Mouse (Mus musculus) midbrain, embryonic 11.5 days (tissue): ENCODE measurements around the gene Sumo3. TPM values are rescaled to one million over a fixed set of nuclear protein-coding genes. Genes with fewer than 3 reads are reported as not detected.
A peak's percentile ranks its signal among the peaks of the same experiment; 100 is the strongest.

Source experiments
- ATAC-seq: fragments of 200-750 bp; cut with Nextera tagmentation; 2 replicates; pipeline ENCODE4 v1.8.0; 2017; ENCODE audit warnings: moderate TSS enrichment, moderate library complexity; ENCODE audit not compliant: low FRiP score
- DNase-seq: peaks from one replicate; pipeline ENCODE4 v3.0.0; 2015; ENCODE audit warnings: low spot score; ENCODE audit errors: missing footprints
- H3K27ac ChIP-seq: fragments of 300-500 bp; sonication (generic); 2 replicates; pipeline ENCODE4 v1.5.1; 2014; ENCODE audit warnings: low read depth, low read length
- H3K27me3 ChIP-seq: fragments of 300-500 bp; sonication (generic); 2 replicates; pipeline ENCODE4 v1.6.1; 2014; ENCODE audit warnings: mild to moderate bottlenecking, low read length, moderate library complexity, mixed read lengths; ENCODE audit not compliant: control insufficient read depth, insufficient read depth
- H3K36me3 ChIP-seq: fragments of 300-500 bp; sonication (generic); 2 replicates; pipeline ENCODE4 v1.6.1; 2014; ENCODE audit warnings: mild to moderate bottlenecking, low read length, moderate library complexity, mixed read lengths; ENCODE audit not compliant: control insufficient read depth, insufficient read depth
- H3K4me1 ChIP-seq: fragments of 300-500 bp; sonication (generic); 2 replicates; pipeline ENCODE4 v1.6.1; 2014; ENCODE audit warnings: low read length; ENCODE audit not compliant: control insufficient read depth, insufficient read depth
- H3K4me2 ChIP-seq: fragments of 300-500 bp; sonication (generic); 2 replicates; pipeline ENCODE4 v1.6.1; 2014; ENCODE audit warnings: mild to moderate bottlenecking, moderate library complexity
- H3K4me3 ChIP-seq: fragments of 300-500 bp; sonication (generic); 2 replicates; pipeline ENCODE4 v1.5.1; 2014; ENCODE audit warnings: low read depth, low read length
- H3K9ac ChIP-seq: fragments of 300-500 bp; sonication (generic); 2 replicates; pipeline ENCODE4 v1.6.1; 2014; ENCODE audit warnings: low read length
- H3K9me3 ChIP-seq: fragments of 300-500 bp; sonication (generic); 2 replicates; pipeline ENCODE4 v1.6.1; 2016; ENCODE audit warnings: low read length; ENCODE audit not compliant: control insufficient read depth
- WGBS: fragments of 180-500 bp; shearing (Covaris S2); extraction: QIAGEN DNeasy Blood & Tissue Kit; methylation state at CpG from one replicate; pipeline ENCODE4 v1.1.7; 2014; 5-methylcytosine and 5-hydroxymethylcytosine counted together
- polyA plus RNA-seq: library from polyadenylated mRNA; unstranded; fragments of >200 nt; fragmentation: Nextera tagmentation; extraction: Ambion mirVana; gene quantifications from 2 replicates; pipeline ENCODE4 v1.2.1, GENCODE M21; 2014

Gene Sumo3
- polyA plus RNA-seq, 1 experiment from 2014 or later = 353 TPM

DNA sequence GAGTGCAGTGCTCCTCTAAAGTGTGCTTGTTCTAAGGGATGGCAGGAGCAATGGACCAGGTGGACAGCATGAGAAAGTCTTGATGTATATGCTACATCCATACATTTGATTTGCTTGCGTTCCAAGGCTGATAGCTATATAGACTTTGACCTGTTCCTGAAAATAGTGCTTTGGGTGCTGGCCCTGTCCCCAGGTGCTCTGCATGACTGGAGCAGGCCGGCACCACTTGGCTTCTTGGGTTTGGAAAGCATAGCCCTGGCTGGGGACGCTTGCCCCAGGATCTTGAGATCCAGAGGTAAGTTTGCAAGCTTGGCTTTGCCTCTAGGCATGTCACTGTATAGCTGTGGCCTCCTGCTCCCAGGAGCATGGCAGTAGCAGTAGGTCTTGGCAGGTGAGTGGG is 19.3 kb upstream of the Sumo3 start:
- no peak for ATAC-seq

DNA sequence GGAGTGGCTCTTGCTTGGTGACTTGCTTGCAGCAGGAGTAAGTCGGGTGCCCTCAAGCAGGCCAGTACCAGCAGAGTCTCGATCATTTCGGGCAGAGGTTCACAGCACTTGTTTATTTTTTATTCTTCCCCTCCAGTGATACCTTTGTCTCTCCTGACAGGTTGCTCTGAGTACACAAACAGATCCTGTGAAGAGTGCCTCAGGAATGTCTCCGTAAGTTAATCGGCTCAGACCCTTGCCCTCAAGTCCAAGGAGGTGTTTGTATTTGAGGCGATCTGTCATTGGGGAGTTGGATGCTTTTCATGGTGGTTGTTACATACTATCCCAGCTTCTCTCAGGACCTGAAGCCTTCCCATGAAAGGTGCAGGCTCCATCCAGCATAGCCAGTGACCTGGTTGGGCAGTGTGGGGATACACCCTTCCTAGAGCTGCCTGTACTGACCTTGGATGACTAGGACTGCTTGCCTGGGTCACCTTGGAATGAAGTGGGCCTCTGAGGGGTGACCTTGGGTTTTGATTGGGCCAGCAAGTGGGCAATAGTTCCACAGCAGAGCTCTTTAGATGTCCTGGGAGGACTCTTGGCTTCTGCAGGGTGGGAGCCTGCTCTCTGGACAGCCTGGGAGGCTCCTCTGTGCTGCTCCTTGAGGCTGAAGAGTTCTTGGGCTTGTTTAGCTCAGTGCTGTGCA is 18.7 kb upstream of the Sumo3 start:
- H3K9ac ChIP-seq = no peak overlapping the region
- WGBS = 91% methylated on average over 6 of the region's 6 CpGs
- H3K27ac ChIP-seq = no peak overlapping the region
- H3K4me2 ChIP-seq = no peak overlapping the region
- H3K4me1 ChIP-seq = no peaks in the 10 kb centered on the region
- H3K36me3 ChIP-seq = no peaks in the 10 kb centered on the region
- DNase-seq (no peak), ATAC-seq (no peak)
- no peaks in the 10 kb centered on the region for H3K27me3 ChIP-seq
- no peaks in the 10 kb centered on the region for H3K9me3 ChIP-seq
- no peak overlapping the region for H3K4me3 ChIP-seq

More for the DNA sequence above, 19.3 kb upstream of the Sumo3 start:
- no peak overlapping the region for H3K4me3 ChIP-seq
- H3K27me3 ChIP-seq = no peaks in the 10 kb centered on the region
- H3K9me3 ChIP-seq = no peaks in the 10 kb centered on the region
- H3K27ac ChIP-seq = no peak overlapping the region
- no peaks in the 10 kb centered on the region for H3K36me3 ChIP-seq
- no peak for DNase-seq
- 89% methylated on average over 3 of the region's 3 CpGs for WGBS
- H3K4me1 ChIP-seq = no peaks in the 10 kb centered on the region
- H3K9ac ChIP-seq = no peak overlapping the region
- H3K4me2 ChIP-seq = no peak overlapping the region

DNA sequence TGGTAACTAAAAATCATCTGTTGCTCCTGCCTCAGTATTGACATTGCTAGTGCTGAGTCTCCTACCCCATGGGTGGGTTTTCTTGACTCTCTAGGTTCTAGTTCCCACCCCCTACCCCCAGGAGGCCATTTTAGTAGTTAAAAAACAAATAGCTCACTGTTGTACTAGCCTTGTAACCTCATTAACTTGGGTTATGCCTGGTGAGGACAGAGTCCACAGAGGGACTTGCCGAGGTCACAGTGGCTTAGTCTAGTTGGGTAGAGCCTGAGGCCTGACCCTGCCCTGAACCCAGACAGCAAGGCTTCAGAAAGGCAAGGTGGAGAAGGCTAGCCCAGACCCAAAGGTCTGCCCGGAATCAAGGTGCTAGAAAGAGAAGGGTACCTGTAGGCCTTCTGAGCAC is 17.9 kb upstream of the Sumo3 start:
- H3K27me3 ChIP-seq = no peaks in the 10 kb centered on the region
- WGBS = 95% methylated on average over 2 of the region's 2 CpGs
- DNase-seq (no peak), ATAC-seq (no peak)
- peaks cover 2% of the 10 kb centered on the region; the same call in 1 of the 2 replicates for H3K36me3 ChIP-seq
- H3K4me3 ChIP-seq = no peak overlapping the region
- H3K9me3 ChIP-seq = no peaks in the 10 kb centered on the region
- H3K27ac ChIP-seq = no peak overlapping the region
- no peaks in the 10 kb centered on the region for H3K4me1 ChIP-seq
- H3K4me2 ChIP-seq = no peak overlapping the region
- H3K9ac ChIP-seq = no peak overlapping the region

GRCm38 (mm10) chr10:77589117-77589516 is 16.8 kb upstream of the Sumo3 start:
- H3K4me2 ChIP-seq = no peak overlapping the region
- H3K27me3 ChIP-seq = no peaks in the 10 kb centered on the region
- no peak overlapping the region for H3K27ac ChIP-seq
- DNase-seq (no peak), ATAC-seq (no peak)
- H3K4me1 ChIP-seq = no peaks in the 10 kb centered on the region
- WGBS = 91% methylated on average over 7 of the region's 7 CpGs
- H3K4me3 ChIP-seq = no peak overlapping the region
- peaks cover 11% of the 10 kb centered on the region for H3K36me3 ChIP-seq
- no peak overlapping the region for H3K9ac ChIP-seq
- no peaks in the 10 kb centered on the region for H3K9me3 ChIP-seq

GRCm38 (mm10) chr10:77589749-77590148 is 16.1 kb upstream of the Sumo3 start:
- H3K36me3 ChIP-seq = peaks cover 16% of the 10 kb centered on the region
- H3K27me3 ChIP-seq = no peaks in the 10 kb centered on the region
- no peak overlapping the region for H3K9ac ChIP-seq
- no peak overlapping the region for H3K4me3 ChIP-seq
- H3K27ac ChIP-seq = no peak overlapping the region
- no peak overlapping the region for H3K4me2 ChIP-seq
- WGBS = 88% methylated on average over 8 of the region's 8 CpGs
- H3K4me1 ChIP-seq = no peaks in the 10 kb centered on the region
- DNase-seq = no peak
- H3K9me3 ChIP-seq = no peaks in the 10 kb centered on the region
- no peak for ATAC-seq

GRCm38 (mm10) chr10:77590812-77591211 is 15.1 kb upstream of the Sumo3 start:
- Histone ChIP-seq H3K9me3 (no peaks in the 10 kb centered on the region), H3K4me1 (no peaks in the 10 kb centered on the region), H3K27ac (no peak overlapping the region), H3K36me3 (peaks cover 16% of the 10 kb centered on the region), H3K4me2 (no peak overlapping the region), H3K27me3 (no peaks in the 10 kb centered on the region), H3K9ac (no peak overlapping the region), H3K4me3 (no peak overlapping the region)
- DNase-seq (peak; percentile 90), ATAC-seq (peak; percentile 59)
- WGBS = 46% methylated on average over 6 of the region's 6 CpGs

- no peaks in the 10 kb centered on the region for H3K4me1 ChIP-seq
- no peaks in the 10 kb centered on the region for H3K9me3 ChIP-seq
- H3K27me3 ChIP-seq = no peaks in the 10 kb centered on the region
- no peak overlapping the region for H3K9ac ChIP-seq
- DNase-seq (peak; percentile 62), ATAC-seq (no peak)
- no peak overlapping the region for H3K4me3 ChIP-seq
- 86% methylated on average over 6 of the region's 6 CpGs for WGBS
- no peak overlapping the region for H3K27ac ChIP-seq
- no peak overlapping the region for H3K4me2 ChIP-seq
- H3K36me3 ChIP-seq = peaks cover 16% of the 10 kb centered on the region
Observed at GRCm38 (mm10) chr10:77591546-77591945, 14.4 kb upstream of the Sumo3 start.

DNA sequence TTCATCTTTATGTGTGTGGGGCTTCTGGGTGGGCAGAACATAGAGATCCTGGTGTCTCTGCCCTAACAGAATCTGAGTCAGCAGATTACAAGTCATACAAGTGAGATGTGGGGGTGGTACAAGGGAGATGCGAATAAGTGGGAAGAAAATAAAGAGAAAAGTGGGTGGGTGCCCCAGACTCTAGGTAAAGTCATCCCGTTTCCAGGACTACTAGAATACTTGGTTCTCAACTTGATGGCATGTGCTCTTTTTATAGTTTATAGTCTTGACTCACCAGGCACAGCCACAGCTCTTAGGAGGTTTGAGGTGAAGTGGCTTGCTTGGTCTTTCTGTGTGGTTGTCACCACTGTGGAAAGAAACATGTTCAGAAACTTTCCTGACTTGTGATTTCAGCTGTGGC is 9.8 kb upstream of the Sumo3 start:
- DNase-seq (peak; percentile 60), ATAC-seq (no peak)
- Histone ChIP-seq H3K4me3 (no peak overlapping the region), H3K4me1 (no peaks in the 10 kb centered on the region), H3K36me3 (peaks cover 19% of the 10 kb centered on the region), H3K9ac (no peak overlapping the region), H3K27ac (no peak overlapping the region), H3K4me2 (no peak overlapping the region), H3K9me3 (no peaks in the 10 kb centered on the region), H3K27me3 (no peaks in the 10 kb centered on the region)
- WGBS = 86% methylated on average over 2 of the region's 2 CpGs

GRCm38 (mm10) chr10:77603021-77603420 is 2.9 kb upstream of the Sumo3 start:
- Histone ChIP-seq H3K4me1 (peaks cover 13% of the 10 kb centered on the region), H3K36me3 (no peaks in the 10 kb centered on the region), H3K9ac (no peak overlapping the region), H3K27me3 (no peaks in the 10 kb centered on the region), H3K4me3 (no peak overlapping the region), H3K9me3 (peaks cover 3% of the 10 kb centered on the region; the same call in 1 of the 2 replicates), H3K4me2 (no peak overlapping the region), H3K27ac (no peak overlapping the region)
- ATAC-seq (no peak), DNase-seq (no peak)
- 48% methylated on average over 4 of the region's 4 CpGs for WGBS
